Mouse (Mus musculus) olfactory bulb, adult 2 months (tissue): Measurements from ENCODE around the gene Ntm.

Experiments
- CTCF ChIP-seq: fragments of 200-500 bp; IDR thresholded peaks from 2 replicates; pipeline ENCODE4 v1.5.1; 2012; ENCODE audit warnings: low read depth, mild to moderate bottlenecking, low read length, moderate library complexity; ENCODE audit not compliant: insufficient read depth
- POLR2A ChIP-seq: fragments of 200-500 bp; IDR thresholded peaks from 2 replicates; pipeline ENCODE4 v1.6.1; 2012; ENCODE audit warnings: mild to moderate bottlenecking, low read depth, low read length, moderate library complexity; ENCODE audit not compliant: insufficient read depth

- no peak for TF ChIP-seq CTCF
- no peak for TF ChIP-seq POLR2A
Measured at GRCm38 (mm10) chr9:29406046-29406445, 556.9 kb downstream of the Ntm start.
